Mouse (Mus musculus) T-helper 2 cell (primary cell): ENCODE measurements at regions not wholly inside any gene's neighbourhood (a gene's known extent, or its start where the extent isn't known, plus 50 kb on each side); places are given as distances from the start of the nearest gene placed in this dataset.
"Not testable (repeated sequence)": the region's sequence is repeated elsewhere in the genome, so short reads cannot be mapped to it uniquely, and the experiment has no call there.

Source experiments
- in situ Hi-C: fragments of 300-600 bp; cut with MboI, MseI; formaldehyde crosslinking; loops from one replicate; pipeline ENCODE4 v1.15.1; 2025; ENCODE audit warnings: high pct_unique_total_duplicates

- in situ Hi-C loops: loop anchor here (10.0 kb wide), 1 partner anchor 290 kb away; no protein-coding TSS in a partner anchor
These were observed 179.9 kb upstream of the Slitrk6 start for GRCm38 (mm10) chr14:110934816-110935215.

GRCm38 (mm10) chr14:110921989-110922388 is 167.0 kb upstream of the Slitrk6 start:
- in situ Hi-C loops: no loop called here

- in situ Hi-C loops: no loop called here
These were observed 158.4 kb upstream of the Slitrk6 start for GRCm38 (mm10) chr14:110913341-110913740.

GRCm38 (mm10) chr14:110892865-110893264 is 137.9 kb upstream of the Slitrk6 start:
- in situ Hi-C loops: no loop called here

- in situ Hi-C loops: no loop called here
These were observed 116.4 kb upstream of the Slitrk6 start for GRCm38 (mm10) chr14:110871339-110871738.

- in situ Hi-C loops: no loop called here
These were observed 69.7 kb upstream of the Slitrk6 start for GRCm38 (mm10) chr14:110824642-110825041.

- in situ Hi-C loops: not testable (repeated sequence)
These were observed 67.2 kb upstream of the Slitrk6 start for GRCm38 (mm10) chr14:110822174-110822573.
